Mouse (Mus musculus): ENCODE results near the gene Mrps15. TPM values are rescaled to one million over a fixed set of nuclear protein-coding genes. Genes with fewer than 3 reads are reported as not detected.

The Mrps15 gene
- polyA plus RNA-seq, 1 experiment: 86.8 TPM

DNA sequence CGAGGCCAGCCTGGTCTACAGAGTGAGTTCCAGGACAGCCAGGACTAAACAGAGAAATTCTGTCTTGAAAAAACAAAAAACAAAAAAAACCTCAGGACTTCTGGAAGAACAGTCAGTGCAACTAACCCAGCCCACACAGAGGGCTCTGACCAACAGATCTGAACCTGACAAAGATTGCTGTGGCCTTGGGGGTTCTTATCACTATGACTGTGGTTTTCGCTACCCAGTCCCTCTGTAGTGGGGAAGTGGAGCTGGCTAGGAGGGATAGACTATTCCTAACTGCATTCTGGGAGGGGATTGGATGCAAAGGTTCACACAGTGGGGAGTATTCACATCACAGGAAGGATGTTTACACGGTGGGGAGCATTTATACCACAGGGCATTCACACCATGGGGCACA, 17.7 kb upstream of the Mrps15 start:
- Histone ChIP-seq H3K27me3 (ENCODE audit: control insufficient read depth, insufficient read depth, insufficient read length) (peaks cover 45% of the 10 kb centered on the region), H3K4me2 (ENCODE audit: low read depth) (no peak overlapping the region), H3K79me2 (ENCODE audit: control insufficient read depth, insufficient read depth) (no peaks in the 10 kb centered on the region), H3K4me3 (no peak overlapping the region), H3K36me3 (ENCODE audit: control insufficient read depth, insufficient read depth) (no peaks in the 10 kb centered on the region), H3ac (ENCODE audit: control insufficient read depth, insufficient read length) (no peak overlapping the region)
- TF ChIP-seq CEBPB (IDR thresholded peaks at IDR 0.05; ENCODE audit: insufficient read depth, poor library complexity, severe bottlenecking) (no peak), TCF12 (IDR thresholded peaks at IDR 0.05; ENCODE audit: insufficient read depth, poor library complexity, severe bottlenecking) (no peak), MAX (IDR thresholded peaks at IDR 0.05; ENCODE audit: low read depth) (no peak), USF1 (IDR thresholded peaks at IDR 0.05; ENCODE audit: low read depth) (no peak), MYOG (IDR thresholded peaks at IDR 0.05; ENCODE audit: control insufficient read depth in 1 of 3, insufficient read depth in 1 of 3, insufficient read length in 2 of 3, low read depth in 2 of 3) (no peak), SRF (IDR thresholded peaks at IDR 0.05; ENCODE audit: control insufficient read depth, insufficient read length, low read depth) (no peak), TCF3 (IDR thresholded peaks at IDR 0.05; ENCODE audit: insufficient read length, low read depth) (no peak), MYOD1 (IDR thresholded peaks at IDR 0.05; ENCODE audit: control insufficient read depth in 1 of 3, insufficient read length in 2 of 3, low read depth in 2 of 3) (no peak), POLR2AphosphoS2 (IDR thresholded peaks at IDR 0.05; ENCODE audit: insufficient read length, low read depth) (no peak), E2F4 (IDR thresholded peaks at IDR 0.05; ENCODE audit: insufficient read depth) (no peak), POLR2A (IDR thresholded peaks at IDR 0.05; ENCODE audit: insufficient read length, low read depth) (no peak), REST (IDR thresholded peaks at IDR 0.05; ENCODE audit: insufficient read depth, insufficient read length) (no peak)

DNA sequence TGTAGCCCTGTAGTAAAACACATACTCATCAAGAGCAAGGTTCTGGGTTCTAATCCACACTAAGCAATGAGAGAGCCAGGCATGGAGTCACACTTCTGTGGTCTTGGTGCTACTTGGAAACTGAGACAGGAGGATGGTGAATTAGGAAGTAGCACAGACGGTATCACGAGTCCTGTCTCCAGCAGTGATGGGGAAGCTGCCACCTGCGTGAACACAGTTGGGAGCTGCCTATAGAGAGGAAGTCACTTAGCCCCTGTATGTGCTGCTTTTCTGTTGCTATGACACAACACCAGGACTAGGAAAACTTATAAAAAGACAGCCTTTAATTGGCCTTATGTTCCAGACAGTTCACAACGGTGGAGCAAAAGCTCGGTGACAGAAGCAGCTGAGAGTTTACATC, 16.0 kb upstream of the Mrps15 start:
- H3ac ChIP-seq (ENCODE audit: control insufficient read depth, insufficient read length): no peak overlapping the region
- TF ChIP-seq USF1 (IDR thresholded peaks at IDR 0.05; ENCODE audit: low read depth): no peak
- no peak for TF ChIP-seq TCF3 (IDR thresholded peaks at IDR 0.05; ENCODE audit: insufficient read length, low read depth)
- TF ChIP-seq CEBPB (IDR thresholded peaks at IDR 0.05; ENCODE audit: insufficient read depth, poor library complexity, severe bottlenecking): no peak
- TF ChIP-seq MYOG (IDR thresholded peaks at IDR 0.05; ENCODE audit: control insufficient read depth in 1 of 3, insufficient read depth in 1 of 3, insufficient read length in 2 of 3, low read depth in 2 of 3): no peak
- no peak for TF ChIP-seq REST (IDR thresholded peaks at IDR 0.05; ENCODE audit: insufficient read depth, insufficient read length)
- TF ChIP-seq MAX (IDR thresholded peaks at IDR 0.05; ENCODE audit: low read depth): no peak
- no peak for TF ChIP-seq POLR2A (IDR thresholded peaks at IDR 0.05; ENCODE audit: insufficient read length, low read depth)
- no peak for TF ChIP-seq SRF (IDR thresholded peaks at IDR 0.05; ENCODE audit: control insufficient read depth, insufficient read length, low read depth)
- TF ChIP-seq MYOD1 (IDR thresholded peaks at IDR 0.05; ENCODE audit: control insufficient read depth in 1 of 3, insufficient read length in 2 of 3, low read depth in 2 of 3): no peak
- no peak for TF ChIP-seq POLR2AphosphoS2 (IDR thresholded peaks at IDR 0.05; ENCODE audit: insufficient read length, low read depth)
- no peak for TF ChIP-seq TCF12 (IDR thresholded peaks at IDR 0.05; ENCODE audit: insufficient read depth, poor library complexity, severe bottlenecking)
- TF ChIP-seq E2F4 (IDR thresholded peaks at IDR 0.05; ENCODE audit: insufficient read depth): no peak
- H3K27me3 ChIP-seq (ENCODE audit: control insufficient read depth, insufficient read depth, insufficient read length): peaks cover 29% of the 10 kb centered on the region
- H3K36me3 ChIP-seq (ENCODE audit: control insufficient read depth, insufficient read depth): no peaks in the 10 kb centered on the region
- H3K4me3 ChIP-seq: no peak overlapping the region
- no peak overlapping the region for H3K4me2 ChIP-seq (ENCODE audit: low read depth)
- H3K79me2 ChIP-seq (ENCODE audit: control insufficient read depth, insufficient read depth): no peaks in the 10 kb centered on the region

DNA sequence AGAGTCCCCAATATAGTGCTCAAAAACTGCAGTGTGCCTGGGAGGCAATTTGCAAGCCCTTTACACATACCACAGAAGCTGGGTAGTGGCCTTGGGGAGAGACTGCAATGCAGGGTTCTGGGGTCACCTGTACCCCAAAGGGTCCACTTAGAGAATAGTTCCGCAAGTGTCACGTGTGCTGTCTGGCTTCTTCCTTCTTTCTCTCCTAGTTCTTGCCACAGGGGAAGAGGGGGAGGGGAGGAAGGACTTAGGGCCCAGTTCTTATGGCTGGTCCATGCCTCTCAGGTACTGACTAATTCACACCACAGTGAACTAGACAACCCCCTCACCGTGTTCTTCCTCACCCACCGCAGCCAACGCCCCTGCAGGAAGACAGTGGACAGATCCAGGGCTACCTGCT, 11.3 kb upstream of the Mrps15 start:
- Histone ChIP-seq H3ac (ENCODE audit: control insufficient read depth, insufficient read length) (no peak overlapping the region), H3K79me2 (ENCODE audit: control insufficient read depth, insufficient read depth) (no peaks in the 10 kb centered on the region), H3K4me2 (ENCODE audit: low read depth) (no peak overlapping the region), H3K36me3 (ENCODE audit: control insufficient read depth, insufficient read depth) (no peaks in the 10 kb centered on the region), H3K4me3 (no peak overlapping the region), H3K27me3 (ENCODE audit: control insufficient read depth, insufficient read depth, insufficient read length) (peaks cover 29% of the 10 kb centered on the region)
- TF ChIP-seq REST (IDR thresholded peaks at IDR 0.05; ENCODE audit: insufficient read depth, insufficient read length) (no peak), TCF12 (IDR thresholded peaks at IDR 0.05; ENCODE audit: insufficient read depth, poor library complexity, severe bottlenecking) (no peak), MAX (IDR thresholded peaks at IDR 0.05; ENCODE audit: low read depth) (no peak), MYOD1 (IDR thresholded peaks at IDR 0.05; ENCODE audit: control insufficient read depth in 1 of 3, insufficient read length in 2 of 3, low read depth in 2 of 3) (no peak), USF1 (IDR thresholded peaks at IDR 0.05; ENCODE audit: low read depth) (no peak), POLR2A (IDR thresholded peaks at IDR 0.05; ENCODE audit: insufficient read length, low read depth) (no peak), MYOG (IDR thresholded peaks at IDR 0.05; ENCODE audit: control insufficient read depth in 1 of 3, insufficient read depth in 1 of 3, insufficient read length in 2 of 3, low read depth in 2 of 3) (no peak), TCF3 (IDR thresholded peaks at IDR 0.05; ENCODE audit: insufficient read length, low read depth) (no peak), E2F4 (IDR thresholded peaks at IDR 0.05; ENCODE audit: insufficient read depth) (no peak), SRF (IDR thresholded peaks at IDR 0.05; ENCODE audit: control insufficient read depth, insufficient read length, low read depth) (no peak)

DNA sequence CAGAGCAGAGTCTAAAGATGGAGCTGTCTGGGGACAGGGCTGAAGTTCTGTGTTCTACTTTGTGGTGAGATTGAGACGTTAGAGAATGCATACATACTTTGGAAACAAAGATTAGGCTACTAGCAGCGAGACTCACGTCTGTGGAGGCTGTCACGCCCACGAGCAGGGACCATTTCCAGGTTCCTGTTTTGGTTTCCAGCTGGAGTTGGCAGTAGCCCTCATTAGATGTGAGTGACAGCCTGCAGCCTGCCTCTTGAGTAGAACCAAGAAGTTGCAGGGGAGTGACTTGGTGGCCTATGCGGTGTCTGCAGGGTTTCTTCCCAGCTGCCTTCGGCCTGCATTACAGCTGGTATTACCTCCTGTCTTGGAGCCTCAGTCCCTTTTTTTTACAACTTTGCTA, 4.9 kb downstream of the Mrps15 start:
- no peaks in the 10 kb centered on the region for H3K79me2 ChIP-seq (ENCODE audit: control insufficient read depth, insufficient read depth)
- no peak overlapping the region for H3K4me2 ChIP-seq (ENCODE audit: low read depth)
- H3ac ChIP-seq (ENCODE audit: control insufficient read depth, insufficient read length): no peak overlapping the region
- TF ChIP-seq E2F4 (IDR thresholded peaks at IDR 0.05; ENCODE audit: insufficient read depth) (no peak), TCF3 (IDR thresholded peaks at IDR 0.05; ENCODE audit: insufficient read length, low read depth) (no peak), MAX (IDR thresholded peaks at IDR 0.05; ENCODE audit: low read depth) (no peak), REST (IDR thresholded peaks at IDR 0.05; ENCODE audit: insufficient read depth, insufficient read length) (no peak), POLR2AphosphoS2 (IDR thresholded peaks at IDR 0.05; ENCODE audit: insufficient read length, low read depth) (no peak), POLR2A (IDR thresholded peaks at IDR 0.05; ENCODE audit: insufficient read length, low read depth) (no peak), MYOD1 (IDR thresholded peaks at IDR 0.05; ENCODE audit: control insufficient read depth in 1 of 3, insufficient read length in 2 of 3, low read depth in 2 of 3) (no peak), USF1 (IDR thresholded peaks at IDR 0.05; ENCODE audit: low read depth) (no peak), MYOG (IDR thresholded peaks at IDR 0.05; ENCODE audit: control insufficient read depth in 1 of 3, insufficient read depth in 1 of 3, insufficient read length in 2 of 3, low read depth in 2 of 3) (no peak), CEBPB (IDR thresholded peaks at IDR 0.05; ENCODE audit: insufficient read depth, poor library complexity, severe bottlenecking) (no peak), SRF (IDR thresholded peaks at IDR 0.05; ENCODE audit: control insufficient read depth, insufficient read length, low read depth) (no peak), TCF12 (IDR thresholded peaks at IDR 0.05; ENCODE audit: insufficient read depth, poor library complexity, severe bottlenecking) (no peak)
- no peaks in the 10 kb centered on the region for H3K27me3 ChIP-seq (ENCODE audit: control insufficient read depth, insufficient read depth, insufficient read length)
- H3K4me3 ChIP-seq: no peak overlapping the region
- H3K36me3 ChIP-seq (ENCODE audit: control insufficient read depth, insufficient read depth): peaks cover 25% of the 10 kb centered on the region

All from myocyte (in vitro differentiated cells).